Mouse (Mus musculus) CH12.LX (cell line): ENCODE measurements around the gene Slc2a4. TPM values are rescaled to one million over a fixed set of nuclear protein-coding genes. Genes with fewer than 3 reads are reported as not detected.
A peak's percentile ranks its signal among the peaks of the same experiment; 100 is the strongest.

Experiments
- E2F4 ChIP-seq: IDR thresholded peaks from 2 replicates; pipeline ENCODE4 v1.6.1; 2011; ENCODE audit warnings: low read depth, low read length, improper control_type of control experiment; ENCODE audit not compliant: insufficient replicate concordance
- ELF1 ChIP-seq: IDR thresholded peaks from 2 replicates; pipeline ENCODE4 v1.6.1; 2014; ENCODE audit warnings: low read depth, mild to moderate bottlenecking, inconsistent platforms, low read length, improper control_type of control experiment
- MAZ ChIP-seq: IDR thresholded peaks from 2 replicates; pipeline ENCODE4 v1.6.1; 2012; ENCODE audit warnings: low read depth, mild to moderate bottlenecking, inconsistent platforms, low read length, improper control_type of control experiment, moderate library complexity
- MYC ChIP-seq: IDR thresholded peaks from 2 replicates; pipeline ENCODE4 v1.6.1; 2011; ENCODE audit warnings: low read depth, mild to moderate bottlenecking, improper control_type of control experiment, low read length
- NELFE ChIP-seq: IDR thresholded peaks from 2 replicates; pipeline ENCODE4 v1.6.1; 2011; ENCODE audit warnings: low read depth, low read length, improper control_type of control experiment
- SIN3A ChIP-seq: IDR thresholded peaks from 2 replicates; pipeline ENCODE4 v1.6.1; 2012; ENCODE audit warnings: low read length, improper control_type of control experiment, inconsistent platforms
- TBP ChIP-seq: conservative IDR thresholded peaks from 2 replicates; pipeline ENCODE4 v1.6.1; 2011; ENCODE audit warnings: low read depth, low read length, improper control_type of control experiment
- UBTF ChIP-seq: IDR thresholded peaks from 2 replicates; pipeline ENCODE4 v1.6.1; 2012; ENCODE audit warnings: low read depth, mild to moderate bottlenecking, inconsistent platforms, low read length, improper control_type of control experiment, moderate library complexity
- polyA plus RNA-seq: library from polyadenylated mRNA; unstranded; fragments of >175 nt; gene quantifications from 2 replicates; pipeline ENCODE4 v1.2.1, GENCODE M21; 2012; ENCODE audit warnings: low read depth; ENCODE audit not compliant: insufficient read length
- total RNA-seq, 2 experiments: library from RNA; depleted of rRNA; stranded (reverse); fragments of 300-350 nt in 1 of 2; fragments of >200 nt in 1 of 2; gene quantifications; 2 replicates each; pipeline ENCODE4 v1.2.3; 2012 to 2014

The Slc2a4 gene
- total and polyA plus RNA-seq, 3 experiments = 2.3 to 3.8 (median 2.6) TPM

GRCm38 (mm10) chr11:69894671-69895070 is 53.3 kb downstream of the Slc2a4 start (continued):
- TF ChIP-seq NELFE = no peak
- peak; percentile 51; the same call in 1 of the 2 replicates for TF ChIP-seq SIN3A
- no peak for TF ChIP-seq MAZ
- no peak for TF ChIP-seq E2F4
- TF ChIP-seq MYC = no peak
- TF ChIP-seq TBP = peak; percentile 65; the same call in 1 of the 2 replicates
- TF ChIP-seq ELF1 = peak; percentile 77
- no peak for TF ChIP-seq UBTF

Other genes with a start within 250 kb of the Slc2a4 start
Only the 20 nearest of the 33 such genes appear.
- gene Tmem256, start 109.7 kb downstream of the Slc2a4 start, total RNA-seq (2012; rRNA removed) = 203 and 206 TPM in 2 replicates
- 262 and 327 TPM in 2 replicates for gene Tmem256, start 109.7 kb downstream of the Slc2a4 start, total RNA-seq (2014; rRNA removed)
- gene Tmem256, start 109.7 kb downstream of the Slc2a4 start, polyA plus RNA-seq = 185 and 218 TPM in 2 replicates
- gene Plscr3, start 101.8 kb downstream of the Slc2a4 start, total RNA-seq (2012; rRNA removed) = 2.4 and 2.9 TPM in 2 replicates
- gene Plscr3, start 101.8 kb downstream of the Slc2a4 start, total RNA-seq (2014; rRNA removed) = 2.0 and 2.5 TPM in 2 replicates
- gene Plscr3, start 101.8 kb downstream of the Slc2a4 start, polyA plus RNA-seq = 12.5 and 15.3 TPM in 2 replicates
- gene Tnk1, start 89.5 kb downstream of the Slc2a4 start, total RNA-seq (2012; rRNA removed) = 0.13 TPM in 1 of 2 replicates, not detected in the other
- not detected in 2 replicates for gene Tnk1, start 89.5 kb downstream of the Slc2a4 start, total RNA-seq (2014; rRNA removed)
- gene Tnk1, start 89.5 kb downstream of the Slc2a4 start, polyA plus RNA-seq = 0.22 and 0.30 TPM in 2 replicates
- not detected in 2 replicates for gene Tmem95, start 70.2 kb downstream of the Slc2a4 start, total RNA-seq (2012; rRNA removed)
- not detected in 2 replicates for gene Tmem95, start 70.2 kb downstream of the Slc2a4 start, total RNA-seq (2014; rRNA removed)
- gene Tmem95, start 70.2 kb downstream of the Slc2a4 start, polyA plus RNA-seq = not detected in 2 replicates
- 3.3 and 3.9 TPM in 2 replicates for gene Kctd11, start 66.8 kb downstream of the Slc2a4 start, total RNA-seq (2012; rRNA removed)
- 1.3 and 1.8 TPM in 2 replicates for gene Kctd11, start 66.8 kb downstream of the Slc2a4 start, total RNA-seq (2014; rRNA removed)
- gene Kctd11, start 66.8 kb downstream of the Slc2a4 start, polyA plus RNA-seq = 1.5 and 2.1 TPM in 2 replicates
- gene Acap1, start 52.6 kb downstream of the Slc2a4 start, total RNA-seq (2012; rRNA removed) = 38.9 and 39.6 TPM in 2 replicates
- 58.2 and 66.2 TPM in 2 replicates for gene Acap1, start 52.6 kb downstream of the Slc2a4 start, total RNA-seq (2014; rRNA removed)
- gene Acap1, start 52.6 kb downstream of the Slc2a4 start, polyA plus RNA-seq = 66.7 and 70.9 TPM in 2 replicates
- gene 2810408A11Rik, start 47.2 kb downstream of the Slc2a4 start, total RNA-seq (2012; rRNA removed) = 0.34 and 0.59 TPM in 2 replicates
- gene 2810408A11Rik, start 47.2 kb downstream of the Slc2a4 start, total RNA-seq (2014; rRNA removed) = 0.35 and 0.86 TPM in 2 replicates
- gene 2810408A11Rik, start 47.2 kb downstream of the Slc2a4 start, polyA plus RNA-seq = 0.33 and 0.41 TPM in 2 replicates
- gene Neurl4, start 47.1 kb downstream of the Slc2a4 start, total RNA-seq (2012; rRNA removed) = 51.0 and 56.1 TPM in 2 replicates
- gene Neurl4, start 47.1 kb downstream of the Slc2a4 start, total RNA-seq (2014; rRNA removed) = 21.4 and 22.9 TPM in 2 replicates
- gene Neurl4, start 47.1 kb downstream of the Slc2a4 start, polyA plus RNA-seq = 40.1 and 46.2 TPM in 2 replicates
- gene Gps2, start 34.3 kb downstream of the Slc2a4 start, total RNA-seq (2012; rRNA removed) = 29.4 and 35.9 TPM in 2 replicates
- gene Gps2, start 34.3 kb downstream of the Slc2a4 start, total RNA-seq (2014; rRNA removed) = 25.0 and 27.4 TPM in 2 replicates
- 69.2 and 73.6 TPM in 2 replicates for gene Gps2, start 34.3 kb downstream of the Slc2a4 start, polyA plus RNA-seq
- gene Eif5a, start 26.2 kb downstream of the Slc2a4 start, total RNA-seq (2012; rRNA removed) = 1,419 and 1,651 TPM in 2 replicates
- 2,535 and 2,729 TPM in 2 replicates for gene Eif5a, start 26.2 kb downstream of the Slc2a4 start, total RNA-seq (2014; rRNA removed)
- 3,314 and 3,421 TPM in 2 replicates for gene Eif5a, start 26.2 kb downstream of the Slc2a4 start, polyA plus RNA-seq
- 0.25 TPM in 1 of 2 replicates, not detected in the other for gene Ybx2, start 12.4 kb downstream of the Slc2a4 start, total RNA-seq (2012; rRNA removed)
- gene Ybx2, start 12.4 kb downstream of the Slc2a4 start, total RNA-seq (2014; rRNA removed) = not detected in 2 replicates
- 0.39 TPM in 1 of 2 replicates, not detected in the other for gene Ybx2, start 12.4 kb downstream of the Slc2a4 start, polyA plus RNA-seq
- not detected in 2 replicates for gene Cldn7, start 16.6 kb upstream of the Slc2a4 start, total RNA-seq (2012; rRNA removed)
- not detected in 2 replicates for gene Cldn7, start 16.6 kb upstream of the Slc2a4 start, total RNA-seq (2014; rRNA removed)
- not detected in 2 replicates for gene Cldn7, start 16.6 kb upstream of the Slc2a4 start, polyA plus RNA-seq
- 61.8 and 66.7 TPM in 2 replicates for gene Ctdnep1, start 33.0 kb upstream of the Slc2a4 start, total RNA-seq (2012; rRNA removed)
- gene Ctdnep1, start 33.0 kb upstream of the Slc2a4 start, total RNA-seq (2014; rRNA removed) = 37.7 and 42.9 TPM in 2 replicates
- gene Ctdnep1, start 33.0 kb upstream of the Slc2a4 start, polyA plus RNA-seq = 143 and 171 TPM in 2 replicates
- gene Elp5, start 34.3 kb upstream of the Slc2a4 start, total RNA-seq (2012; rRNA removed) = 95.9 and 115 TPM in 2 replicates
- gene Elp5, start 34.3 kb upstream of the Slc2a4 start, total RNA-seq (2014; rRNA removed) = 111 and 119 TPM in 2 replicates
- gene Elp5, start 34.3 kb upstream of the Slc2a4 start, polyA plus RNA-seq = 177 and 182 TPM in 2 replicates
- 182 and 189 TPM in 2 replicates for gene Gabarap, start 43.0 kb upstream of the Slc2a4 start, total RNA-seq (2012; rRNA removed)
- 187 and 213 TPM in 2 replicates for gene Gabarap, start 43.0 kb upstream of the Slc2a4 start, total RNA-seq (2014; rRNA removed)
- gene Gabarap, start 43.0 kb upstream of the Slc2a4 start, polyA plus RNA-seq = 352 and 386 TPM in 2 replicates
- 67.2 and 81.8 TPM in 2 replicates for gene Phf23, start 47.6 kb upstream of the Slc2a4 start, total RNA-seq (2012; rRNA removed)
- gene Phf23, start 47.6 kb upstream of the Slc2a4 start, total RNA-seq (2014; rRNA removed) = 65.2 and 69.0 TPM in 2 replicates
- gene Phf23, start 47.6 kb upstream of the Slc2a4 start, polyA plus RNA-seq = 93.2 and 99.8 TPM in 2 replicates
- 27.3 and 30.6 TPM in 2 replicates for gene Dvl2, start 52.4 kb upstream of the Slc2a4 start, total RNA-seq (2012; rRNA removed)
- 15.1 and 15.7 TPM in 2 replicates for gene Dvl2, start 52.4 kb upstream of the Slc2a4 start, total RNA-seq (2014; rRNA removed)
- 25.3 and 27.1 TPM in 2 replicates for gene Dvl2, start 52.4 kb upstream of the Slc2a4 start, polyA plus RNA-seq
- gene Acadvl, start 67.2 kb upstream of the Slc2a4 start, total RNA-seq (2012; rRNA removed) = 137 and 148 TPM in 2 replicates
- 81.8 and 86.6 TPM in 2 replicates for gene Acadvl, start 67.2 kb upstream of the Slc2a4 start, total RNA-seq (2014; rRNA removed)
- 76.9 and 86.4 TPM in 2 replicates for gene Acadvl, start 67.2 kb upstream of the Slc2a4 start, polyA plus RNA-seq
- gene Dlg4, start 68.8 kb upstream of the Slc2a4 start, total RNA-seq (2012; rRNA removed) = 9.8 and 15.3 TPM in 2 replicates
- 6.1 and 7.3 TPM in 2 replicates for gene Dlg4, start 68.8 kb upstream of the Slc2a4 start, total RNA-seq (2014; rRNA removed)
- gene Dlg4, start 68.8 kb upstream of the Slc2a4 start, polyA plus RNA-seq = 6.8 and 9.3 TPM in 2 replicates
- not detected in 2 replicates for gene Asgr1, start 105.9 kb upstream of the Slc2a4 start, total RNA-seq (2012; rRNA removed)
- not detected in 2 replicates for gene Asgr1, start 105.9 kb upstream of the Slc2a4 start, total RNA-seq (2014; rRNA removed)
- not detected in 2 replicates for gene Asgr1, start 105.9 kb upstream of the Slc2a4 start, polyA plus RNA-seq